Mouse (Mus musculus) liver, adult 2 months (tissue): Measurements from ENCODE around the gene Slc6a5.
"Not testable (repeated sequence)": the region's sequence is repeated elsewhere in the genome, so short reads cannot be mapped to it uniquely, and the experiment has no call there.

Experiments used
- CTCF ChIP-seq: fragments of 200-500 bp; IDR thresholded peaks from 2 replicates; pipeline ENCODE4 v1.5.1; 2011; ENCODE audit warnings: low read depth, low read length, control low read depth
- POLR2A ChIP-seq: fragments of 200-500 bp; IDR thresholded peaks from 2 replicates; pipeline ENCODE4 v1.6.1; 2011; ENCODE audit warnings: low read length, control low read depth; ENCODE audit not compliant: insufficient read depth; ENCODE audit errors: extremely low read depth

DNA sequence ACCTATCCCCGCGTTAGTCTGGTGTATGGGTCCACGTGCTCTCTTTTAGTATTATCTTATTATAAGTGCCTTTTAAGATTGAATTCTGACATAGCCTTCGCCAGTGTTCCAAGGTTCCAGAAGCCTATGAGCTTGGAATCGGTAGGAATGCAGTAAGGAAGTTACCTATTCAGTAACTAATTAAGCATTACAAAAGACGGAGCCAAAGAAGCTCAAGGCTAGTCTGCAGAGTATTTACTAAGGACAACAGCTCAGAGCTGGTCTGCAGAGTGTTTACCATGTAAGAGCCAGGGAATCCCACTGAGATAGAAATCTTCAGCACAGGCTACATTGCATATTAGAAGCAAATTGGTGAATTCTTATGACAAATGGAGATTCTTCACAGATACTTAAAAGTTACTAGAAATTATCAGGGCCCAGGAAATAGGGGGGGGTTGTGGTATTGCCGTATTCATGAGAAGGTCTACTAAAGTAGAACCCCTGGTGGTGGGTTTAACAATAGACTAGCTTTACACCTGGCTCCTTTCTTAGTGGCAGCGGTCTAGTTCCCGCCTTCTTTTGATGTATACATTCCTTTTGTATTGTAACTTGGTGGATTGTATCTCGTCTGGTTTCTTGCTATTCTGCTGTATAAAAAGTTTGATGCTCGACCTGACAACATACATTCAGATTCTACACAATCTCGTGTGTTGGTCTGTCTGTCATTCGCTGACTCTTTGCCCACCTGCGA is 23.6 kb downstream of the Slc6a5 start:
- not testable (repeated sequence) for TF ChIP-seq CTCF, POLR2A
